Mouse (Mus musculus): ENCODE data around the gene Ank2.

Gene Ank2

GRCm38 (mm10) chr3:127113238-127113637, 385.9 kb downstream of the Ank2 start:
- no peak for DNase-seq (ENCODE audit: low spot score)

GRCm38 (mm10) chr3:127109413-127109812, 389.7 kb downstream of the Ank2 start:
- DNase-seq (ENCODE audit: low spot score), result no peak

- DNase-seq (ENCODE audit: low spot score), result no peak
These were observed 390.7 kb downstream of the Ank2 start for GRCm38 (mm10) chr3:127108481-127108880.

GRCm38 (mm10) chr3:127107281-127107680, 391.9 kb downstream of the Ank2 start:
- DNase-seq (ENCODE audit: low spot score), result no peak

GRCm38 (mm10) chr3:127101326-127101725, 397.8 kb downstream of the Ank2 start:
- no peak for DNase-seq (ENCODE audit: low spot score)

GRCm38 (mm10) chr3:127097745-127098144, 401.4 kb downstream of the Ank2 start:
- DNase-seq (ENCODE audit: low spot score), result no peak

GRCm38 (mm10) chr3:127097106-127097505, 402.0 kb downstream of the Ank2 start:
- DNase-seq (ENCODE audit: low spot score), result no peak

- DNase-seq (ENCODE audit: low spot score), result no peak
These were observed 405.5 kb downstream of the Ank2 start for GRCm38 (mm10) chr3:127093631-127094030.

- DNase-seq (ENCODE audit: low spot score), result no peak
These were observed 411.6 kb downstream of the Ank2 start for GRCm38 (mm10) chr3:127087574-127087973.

- no peak for DNase-seq (ENCODE audit: low spot score)
These were observed 412.2 kb downstream of the Ank2 start for GRCm38 (mm10) chr3:127086834-127087506.

GRCm38 (mm10) chr3:127077369-127077768, 421.8 kb downstream of the Ank2 start:
- DNase-seq (ENCODE audit: low spot score), result no peak

GRCm38 (mm10) chr3:127075531-127076280, 423.4 kb downstream of the Ank2 start:
- no peak for DNase-seq (ENCODE audit: low spot score)

GRCm38 (mm10) chr3:127071471-127071870, 427.7 kb downstream of the Ank2 start:
- DNase-seq (ENCODE audit: low spot score), result no peak

GRCm38 (mm10) chr3:127063654-127064386, 435.3 kb downstream of the Ank2 start:
- DNase-seq (ENCODE audit: low spot score), result no peak

- no peak for DNase-seq (ENCODE audit: low spot score)
These were observed 439.5 kb downstream of the Ank2 start for GRCm38 (mm10) chr3:127059671-127060070.

GRCm38 (mm10) chr3:127041288-127041687, 457.9 kb downstream of the Ank2 start:
- no peak for DNase-seq (ENCODE audit: low spot score)

- DNase-seq (ENCODE audit: low spot score), result no peak
These were observed 460.6 kb downstream of the Ank2 start for GRCm38 (mm10) chr3:127038570-127038969.

GRCm38 (mm10) chr3:127036118-127036517, 463.0 kb downstream of the Ank2 start:
- DNase-seq (ENCODE audit: low spot score), result no peak

- no peak for DNase-seq (ENCODE audit: low spot score)
These were observed 463.6 kb downstream of the Ank2 start for GRCm38 (mm10) chr3:127035540-127035939.

GRCm38 (mm10) chr3:127034983-127035382, 464.2 kb downstream of the Ank2 start:
- no peak for DNase-seq (ENCODE audit: low spot score)

- DNase-seq (ENCODE audit: low spot score), result no peak
These were observed 475.2 kb downstream of the Ank2 start for GRCm38 (mm10) chr3:127023992-127024391.

GRCm38 (mm10) chr3:127020167-127020566, 479.0 kb downstream of the Ank2 start:
- no peak for DNase-seq (ENCODE audit: low spot score)

GRCm38 (mm10) chr3:127019728-127020127, 479.4 kb downstream of the Ank2 start:
- DNase-seq (ENCODE audit: low spot score), result no peak
